Mouse (Mus musculus) activated CD4-positive, CD25-positive, alpha-beta regulatory T cell, adult 4 months (primary cell): ENCODE measurements around the gene Clip4. TPM values are rescaled to one million over a fixed set of nuclear protein-coding genes. Genes with fewer than 3 reads are reported as not detected.

Experiments used
- ATAC-seq: one replicate; pipeline ENCODE4 v1.8.0; 2017
- polyA plus RNA-seq, 2 experiments: library from polyadenylated mRNA; unstranded; fragments of 100-300 nt; shearing (Covaris generic); gene quantifications; one replicate each; pipeline ENCODE4 v1.2.1; 2017

Gene Clip4
- polyA plus RNA-seq, 2 experiments from 2014 or later: not detected

DNA sequence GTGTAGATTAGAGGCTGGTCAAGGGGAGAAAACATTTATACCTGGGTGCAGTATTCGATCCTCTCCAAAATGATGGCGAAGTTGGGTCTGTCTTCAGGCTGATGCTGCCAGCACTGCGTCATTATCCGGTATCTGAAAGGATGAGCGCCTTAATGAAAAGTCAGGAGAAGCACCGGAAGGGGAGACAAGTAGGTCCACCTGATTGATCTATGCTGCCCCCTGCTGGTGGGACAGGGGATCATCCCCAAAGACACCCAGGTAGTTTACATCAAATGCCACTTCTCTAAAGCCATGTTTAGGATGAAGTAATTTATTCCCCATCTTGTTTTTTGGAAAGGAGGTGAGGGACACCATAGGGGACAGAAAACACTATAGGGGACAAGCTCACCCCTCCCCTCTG lies 105.8 kb downstream of the Clip4 start:
- ATAC-seq: no peak

DNA sequence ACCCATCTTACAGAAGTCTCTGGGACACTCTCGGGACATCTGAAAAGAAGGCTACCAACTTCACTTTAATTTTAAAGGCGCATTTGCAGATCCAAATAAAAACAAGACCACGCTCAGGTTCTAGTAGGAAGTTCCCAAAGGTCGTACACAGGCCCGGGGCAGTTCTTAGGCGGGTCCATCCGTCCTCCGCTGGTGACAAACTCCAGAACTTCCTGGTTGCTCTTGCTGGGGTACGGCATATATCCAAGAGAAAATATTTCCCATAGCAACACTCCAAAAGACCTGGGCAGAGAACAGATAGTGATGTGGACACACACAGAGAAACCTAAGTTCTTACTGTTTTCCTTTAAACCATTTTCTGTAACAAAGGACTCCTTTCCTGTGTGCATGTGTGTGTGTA lies 106.5 kb downstream of the Clip4 start:
- no peak for ATAC-seq

DNA sequence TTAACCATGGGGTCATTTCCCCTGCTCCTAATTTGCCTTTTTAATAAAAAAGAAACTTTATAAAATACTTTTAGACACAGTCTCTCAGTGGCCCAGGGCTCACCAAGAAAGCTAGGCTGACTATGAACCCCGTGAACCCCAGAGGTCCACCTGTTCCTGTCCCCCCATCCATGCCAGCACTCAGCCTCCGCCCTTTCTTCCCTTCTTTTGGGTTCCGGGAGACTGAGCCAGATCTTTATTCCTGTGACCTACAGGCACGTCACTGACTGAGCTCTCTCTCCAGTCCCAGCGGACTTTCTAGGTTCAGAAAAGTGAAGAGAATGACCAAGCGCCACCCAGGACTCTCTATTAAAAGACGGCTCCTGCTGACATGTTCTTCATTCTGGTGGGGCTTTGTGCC lies 107.2 kb downstream of the Clip4 start:
- ATAC-seq: no peak

DNA sequence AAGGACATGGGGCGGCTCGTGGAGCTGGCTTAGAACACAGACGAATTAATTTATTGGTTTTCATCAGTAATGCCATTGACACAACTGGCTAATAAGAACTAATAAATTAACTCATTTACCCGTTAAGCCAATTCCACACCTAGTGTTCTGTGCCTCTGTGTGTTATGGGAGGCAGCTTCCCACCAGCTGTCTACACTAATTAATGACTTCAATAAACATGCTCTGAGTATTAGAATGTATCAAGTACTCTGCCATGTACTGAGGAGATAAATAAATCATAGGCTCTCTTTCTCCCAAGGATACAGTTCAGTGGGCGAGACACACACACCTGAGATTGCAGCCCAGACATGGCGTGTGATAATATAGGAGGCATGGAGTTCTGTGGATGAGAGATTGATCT lies 113.1 kb downstream of the Clip4 start:
- no peak for ATAC-seq

DNA sequence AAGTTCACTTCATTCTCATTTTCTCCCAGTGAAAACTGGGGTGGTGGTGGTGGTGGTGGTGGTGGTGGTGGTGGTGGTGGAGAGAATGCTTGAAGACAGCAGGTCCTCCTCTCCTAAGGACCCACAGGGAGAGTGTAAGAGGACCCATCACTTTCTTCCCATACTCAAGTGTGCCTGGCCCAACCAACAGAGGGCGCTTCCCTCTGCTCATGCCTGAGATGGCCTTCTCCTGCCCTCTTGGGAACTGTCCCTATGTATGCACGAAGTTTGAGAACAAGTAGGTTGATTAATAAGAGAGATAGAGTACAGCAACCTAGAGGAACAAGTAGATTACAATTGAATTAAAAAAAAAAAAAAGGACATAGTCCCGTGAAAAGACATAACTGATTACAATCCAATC lies 140.8 kb downstream of the Clip4 start:
- no peak for ATAC-seq

DNA sequence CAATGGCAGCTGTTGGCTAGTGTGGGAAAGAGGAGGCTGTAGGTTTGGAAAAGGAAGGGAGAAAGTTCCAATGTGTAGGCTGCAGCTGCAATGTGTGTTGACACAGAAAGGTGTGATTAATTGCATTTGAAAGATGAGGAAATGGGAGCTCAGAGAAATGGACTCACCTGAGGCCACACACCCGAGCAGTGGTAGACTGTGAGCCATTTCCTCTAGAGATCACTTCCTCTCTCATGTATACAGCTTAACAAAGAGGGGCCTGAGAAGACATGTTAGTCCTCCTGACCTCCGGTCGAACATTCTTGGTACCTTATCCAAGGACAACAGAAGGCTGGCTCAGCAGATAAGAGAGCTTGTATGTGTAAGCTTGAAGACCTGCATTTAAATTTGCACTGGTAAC lies 144.9 kb downstream of the Clip4 start:
- no peak for ATAC-seq

Other genes with a start within 250 kb of the Clip4 start
- gene Ndc80, start 241.6 kb upstream of the Clip4 start, polyA plus RNA-seq: 10 to 100 TPM; 23.7 to 24.7 TPM
- under 1 TPM; 0.54 to 0.93 TPM for gene Spdya, start 216.4 kb upstream of the Clip4 start, polyA plus RNA-seq
- 100 to 1,000 TPM; 106 to 132 TPM for gene Wdr43, start 152.6 kb upstream of the Clip4 start, polyA plus RNA-seq
- not detected for gene Togaram2, start 95.2 kb upstream of the Clip4 start, polyA plus RNA-seq
- not detected for gene Pcare, start 15.6 kb upstream of the Clip4 start, polyA plus RNA-seq